Mouse (Mus musculus) brain, adult 2 months (tissue): ENCODE results near the gene Ankrd11.
A peak's percentile ranks its signal among the peaks of the same experiment; 100 is the strongest.
"Not testable (repeated sequence)": the region's sequence is repeated elsewhere in the genome, so short reads cannot be mapped to it uniquely, and the experiment has no call there.

Experiments used
- DNase-seq: peaks from one replicate; pipeline ENCODE4 v3.0.0; 2011; ENCODE audit warnings: low read depth, low spot score

The Ankrd11 gene

GRCm38 (mm10) chr8:123042158-123042973, at the start of gene Ankrd11:
Gene Ankrd11, minus strand, starts transcription at chr8:123042277.
- peak; percentile 100 for DNase-seq

DNA sequence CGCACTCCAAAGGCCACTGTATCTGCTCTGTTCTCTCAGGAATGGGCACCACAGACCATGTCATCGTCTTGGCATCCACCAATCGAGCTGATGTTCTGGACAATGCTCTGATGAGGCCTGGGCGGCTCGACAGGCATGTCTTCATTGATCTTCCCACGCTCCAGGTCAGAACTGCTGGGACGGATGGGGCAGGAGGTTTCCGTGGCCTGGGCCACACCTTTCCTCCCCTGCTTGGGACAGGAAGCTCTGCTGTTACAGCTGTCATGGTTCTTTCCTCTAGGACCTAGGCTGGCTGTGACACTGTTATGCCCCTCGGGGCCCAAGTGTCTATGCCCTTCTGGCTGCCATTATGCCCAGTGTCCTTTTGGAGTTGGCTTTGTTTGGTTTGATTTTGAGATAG, 45.2 kb upstream of the Ankrd11 start:
- DNase-seq = no peak

- peak; percentile 88 for DNase-seq
Measured at GRCm38 (mm10) chr8:123083610-123084009, 41.5 kb upstream of the Ankrd11 start.

DNA sequence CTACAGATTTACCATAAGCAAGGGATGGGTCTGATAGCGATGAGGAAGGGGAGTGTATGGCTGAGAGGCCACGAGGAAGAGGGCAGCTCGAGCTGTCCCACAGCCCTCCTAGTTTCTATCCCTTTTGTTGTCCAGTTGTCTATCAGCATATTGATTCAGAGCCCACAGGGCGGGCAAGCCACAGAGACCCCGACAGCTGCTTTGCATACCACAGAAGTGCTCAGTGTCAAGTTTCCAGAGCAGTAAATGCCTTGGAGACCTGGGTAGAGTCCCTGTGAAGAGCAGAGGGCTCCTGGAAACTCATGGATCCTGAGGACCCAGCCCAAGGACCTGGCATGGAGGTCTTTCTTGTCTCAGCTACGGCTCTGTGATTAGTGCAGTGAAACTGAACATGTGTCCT, 40.9 kb upstream of the Ankrd11 start:
- DNase-seq = no peak

DNA sequence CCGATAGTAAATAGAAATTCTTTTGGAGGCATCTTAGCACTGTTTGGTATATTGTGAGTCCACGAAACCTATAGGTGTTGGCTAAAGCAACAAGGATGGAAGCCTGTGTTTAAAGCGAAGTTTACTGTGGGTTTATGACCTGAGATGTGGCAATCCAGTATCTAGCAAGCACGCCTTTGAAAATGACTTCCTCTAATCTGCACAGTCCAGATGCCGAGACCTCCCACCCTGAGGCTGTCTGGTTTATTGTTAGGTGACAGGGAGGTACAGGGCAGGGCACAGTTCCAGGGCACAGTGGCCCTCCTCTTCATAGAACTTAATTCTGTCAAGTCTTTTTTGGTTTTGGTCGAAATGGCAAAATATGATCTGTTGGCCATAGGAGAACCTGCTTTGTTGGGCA, 35.1 kb upstream of the Ankrd11 start:
- DNase-seq = no peak

DNA sequence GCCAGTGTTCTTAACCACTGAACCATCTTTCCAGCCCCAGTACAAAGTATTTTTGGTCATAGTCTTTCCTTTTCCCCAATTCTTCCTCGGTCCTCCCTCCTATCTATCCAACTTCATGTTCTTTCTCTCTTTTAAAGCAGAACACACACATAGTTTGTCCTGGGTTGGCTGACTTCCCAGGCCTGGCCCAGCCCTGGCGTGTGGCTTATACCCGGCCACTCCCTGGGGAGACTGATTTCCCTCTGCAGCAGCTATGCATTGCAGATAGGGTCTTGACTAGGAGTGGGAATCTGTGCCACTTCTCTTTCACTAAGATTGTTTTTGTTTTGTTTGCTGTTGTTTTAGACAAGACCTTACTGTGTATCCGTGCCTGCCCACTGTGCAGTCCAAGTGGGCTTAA, 29.1 kb upstream of the Ankrd11 start:
- peak; percentile 6 for DNase-seq

GRCm38 (mm10) chr8:123066101-123066683, 24.1 kb upstream of the Ankrd11 start:
- DNase-seq = no peak

DNA sequence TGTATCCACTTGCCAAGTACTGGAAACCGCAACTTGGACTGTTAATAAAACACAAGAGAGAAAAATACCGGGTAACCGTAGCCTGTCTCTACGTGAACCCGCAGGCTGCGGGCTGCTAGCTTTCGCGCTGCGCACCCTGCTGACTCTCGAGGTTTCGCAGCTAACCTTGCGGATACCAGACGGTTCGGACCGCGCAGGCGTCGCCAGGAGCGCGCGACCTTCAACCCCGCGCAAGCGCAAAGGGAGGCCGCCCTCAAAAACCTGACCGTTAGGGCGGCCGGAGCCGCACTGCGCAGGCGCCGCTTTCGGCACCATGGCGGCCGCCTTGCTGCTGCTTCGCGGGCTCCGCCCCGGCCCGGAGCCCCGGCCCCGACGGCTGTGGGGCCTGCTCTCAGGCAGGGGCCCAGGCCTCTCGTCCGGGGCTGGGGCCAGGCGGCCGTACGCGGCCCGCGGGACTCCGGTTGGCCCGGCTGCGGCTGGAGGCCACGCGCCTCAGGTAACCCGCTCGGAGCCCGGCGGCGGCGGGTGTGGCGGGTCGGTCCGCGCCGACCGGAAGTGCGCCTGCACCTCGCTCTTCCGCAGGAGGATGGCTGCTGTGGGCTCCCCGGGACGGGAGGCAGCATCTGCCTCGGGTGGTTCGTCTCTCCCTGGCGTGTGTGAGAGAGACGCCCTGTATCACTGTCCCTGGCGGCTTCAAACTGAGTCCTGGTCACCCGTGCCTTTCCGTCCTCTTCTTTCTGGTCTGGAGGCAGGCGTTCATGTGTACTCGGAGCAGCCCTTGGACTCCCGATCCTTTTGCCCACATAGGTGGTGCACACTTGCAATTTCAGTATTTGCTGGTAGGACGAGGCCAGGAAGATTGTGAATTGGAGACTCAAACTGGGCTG, 23.4 kb upstream of the Ankrd11 start:
- DNase-seq = peak; percentile 99

DNA sequence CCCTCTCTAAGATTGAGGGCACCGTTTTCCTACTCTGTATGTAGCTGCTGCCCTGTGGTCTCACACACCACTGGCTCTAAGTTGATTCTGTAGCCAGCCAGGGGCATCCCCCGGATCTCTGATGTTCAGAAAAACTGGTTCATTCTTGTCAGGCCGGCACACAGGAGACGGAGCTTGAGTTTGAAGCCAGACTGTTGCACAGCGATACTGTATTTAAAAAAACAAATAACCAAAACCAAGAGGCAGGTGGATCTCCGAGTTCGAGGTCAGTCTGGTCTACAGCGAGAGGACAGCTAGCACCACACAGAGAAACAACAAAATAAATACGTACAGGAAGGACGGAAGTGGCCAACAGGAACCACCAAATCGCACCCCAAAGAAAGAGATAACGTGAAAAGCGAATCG, 22.7 kb upstream of the Ankrd11 start:
- no peak for DNase-seq

- no peak for DNase-seq
Measured at GRCm38 (mm10) chr8:123064072-123064471, 22.0 kb upstream of the Ankrd11 start.

GRCm38 (mm10) chr8:123062721-123063120, 20.6 kb upstream of the Ankrd11 start, which contains the start of gene Spg7:
Gene Spg7, plus strand, starts transcription at chr8:123062942.
- no peak for DNase-seq

GRCm38 (mm10) chr8:123051458-123051857, 9.4 kb upstream of the Ankrd11 start:
- no peak for DNase-seq

DNA sequence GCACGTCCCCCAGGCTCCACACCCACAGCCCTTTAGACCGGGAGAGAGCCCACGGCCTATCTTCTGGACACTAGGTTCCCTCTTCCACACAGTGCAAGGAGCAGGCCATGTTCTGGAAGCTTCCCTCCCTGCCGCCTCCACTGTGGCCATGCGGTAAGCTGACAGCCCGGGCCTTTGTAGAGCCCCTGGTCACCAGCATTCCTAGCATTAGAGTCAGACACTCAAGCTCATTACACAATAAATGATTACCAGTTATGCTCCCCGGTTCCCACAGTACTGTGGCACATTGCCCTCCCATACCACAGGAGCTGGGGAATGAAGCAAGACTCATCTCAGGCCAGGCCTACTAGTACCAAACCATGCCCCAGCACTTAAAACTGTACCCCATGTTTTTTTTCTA, 6.3 kb upstream of the Ankrd11 start:
- no peak for DNase-seq

GRCm38 (mm10) chr8:123047827-123048226, 5.8 kb upstream of the Ankrd11 start:
- no peak for DNase-seq

DNA sequence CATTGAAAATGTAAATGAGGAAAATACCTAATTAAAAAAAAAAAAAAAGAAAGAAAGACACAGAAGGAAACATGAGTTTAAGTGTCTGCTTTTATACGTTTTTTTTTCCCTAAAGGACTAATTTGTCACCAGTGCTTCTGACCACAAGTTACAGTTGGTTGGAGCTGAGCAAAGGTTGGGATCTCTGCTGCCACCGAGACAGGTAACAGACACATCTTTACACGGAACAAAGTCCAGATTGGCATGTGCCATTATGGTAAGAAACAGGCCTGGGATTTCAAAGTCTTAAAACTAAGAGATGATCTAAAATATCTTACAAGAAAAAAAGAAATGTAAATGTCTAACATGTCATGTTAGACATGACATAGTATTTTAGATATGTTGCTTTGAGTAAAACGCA, 4.6 kb upstream of the Ankrd11 start:
- DNase-seq = no peak

DNA sequence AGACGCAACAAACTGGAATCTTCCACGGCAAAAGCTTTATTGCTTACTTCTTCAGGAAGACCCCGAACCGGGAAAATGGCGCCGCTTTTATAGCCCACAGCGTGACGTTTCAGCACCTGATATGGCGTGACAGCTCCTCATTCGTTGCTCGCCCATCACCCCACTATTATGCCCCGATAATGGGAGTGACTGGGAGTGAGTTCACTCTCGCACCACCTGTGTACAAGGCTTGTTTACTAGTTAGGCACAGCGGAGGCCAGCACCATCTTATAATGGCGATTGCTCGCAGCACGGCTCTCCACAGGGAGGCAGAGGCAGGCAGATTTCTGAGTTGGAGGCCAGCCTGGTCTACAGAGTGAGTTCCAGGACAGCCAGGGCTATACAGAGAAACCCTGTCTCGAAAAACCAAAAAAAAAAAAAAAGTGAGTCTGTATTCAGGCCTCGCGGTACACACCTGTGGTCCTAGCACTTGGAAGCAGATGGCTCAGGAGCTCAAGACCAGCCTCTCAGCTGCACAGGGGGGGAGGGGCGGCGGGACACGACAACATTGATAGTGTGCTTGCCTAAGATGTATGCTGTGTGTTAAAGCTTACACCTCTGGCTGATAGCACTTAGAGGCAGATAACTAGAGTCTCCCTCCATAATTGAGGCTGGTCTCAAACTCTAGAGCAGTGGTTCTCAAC, 2.8 kb upstream of the Ankrd11 start:
- DNase-seq = not testable (repeated sequence)

GRCm38 (mm10) chr8:123043941-123044340, 1.9 kb upstream of the Ankrd11 start:
- no peak for DNase-seq

DNA sequence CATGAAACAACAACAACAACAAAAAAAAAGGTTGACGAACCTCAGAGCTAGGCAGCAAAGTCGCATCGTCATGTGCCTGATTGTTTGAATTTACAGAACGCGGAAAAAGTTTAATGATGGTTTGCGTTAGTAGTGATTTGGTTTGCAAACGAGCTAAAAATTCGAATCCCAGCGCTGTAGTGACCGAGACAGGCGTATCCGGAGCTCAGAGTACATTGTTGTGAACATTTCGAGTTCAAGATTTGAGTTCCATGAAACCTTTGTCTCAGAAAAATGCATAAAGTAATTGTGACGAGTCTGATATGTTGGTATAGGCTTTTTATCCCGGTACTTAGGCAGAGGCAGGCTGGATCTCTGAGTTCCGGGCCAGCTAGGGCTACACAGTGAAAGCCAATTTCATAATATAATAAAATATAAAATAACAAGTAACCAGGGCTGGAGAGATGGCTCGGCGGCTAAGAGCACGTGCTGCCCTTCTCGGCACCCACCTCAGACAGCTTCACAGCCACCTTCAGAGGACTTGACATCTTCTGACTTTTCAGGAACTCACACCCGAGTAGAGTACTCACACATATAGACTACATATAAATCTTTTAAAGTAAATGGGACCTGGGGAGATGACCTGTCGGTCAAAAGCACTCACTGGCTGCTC, 1.0 kb upstream of the Ankrd11 start:
- DNase-seq = no peak

DNA sequence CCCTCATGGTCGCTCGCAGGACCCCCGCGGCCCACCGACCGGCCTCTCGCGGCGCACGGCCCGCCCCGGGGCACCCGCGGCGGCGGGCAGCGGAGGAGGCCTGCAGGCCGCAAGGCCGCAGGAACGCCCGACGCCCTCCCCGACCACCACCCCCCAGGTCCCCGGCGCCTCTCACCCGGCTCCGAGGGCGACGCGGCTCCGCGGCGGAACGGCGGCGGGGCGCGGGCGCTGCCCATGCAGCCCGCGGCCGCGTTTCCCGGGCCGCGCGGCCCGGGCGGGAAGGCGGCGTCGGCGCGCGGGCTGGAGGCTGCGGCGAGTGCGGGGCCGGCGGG, 337 bp downstream of the Ankrd11 start:
- DNase-seq = no peak

DNA sequence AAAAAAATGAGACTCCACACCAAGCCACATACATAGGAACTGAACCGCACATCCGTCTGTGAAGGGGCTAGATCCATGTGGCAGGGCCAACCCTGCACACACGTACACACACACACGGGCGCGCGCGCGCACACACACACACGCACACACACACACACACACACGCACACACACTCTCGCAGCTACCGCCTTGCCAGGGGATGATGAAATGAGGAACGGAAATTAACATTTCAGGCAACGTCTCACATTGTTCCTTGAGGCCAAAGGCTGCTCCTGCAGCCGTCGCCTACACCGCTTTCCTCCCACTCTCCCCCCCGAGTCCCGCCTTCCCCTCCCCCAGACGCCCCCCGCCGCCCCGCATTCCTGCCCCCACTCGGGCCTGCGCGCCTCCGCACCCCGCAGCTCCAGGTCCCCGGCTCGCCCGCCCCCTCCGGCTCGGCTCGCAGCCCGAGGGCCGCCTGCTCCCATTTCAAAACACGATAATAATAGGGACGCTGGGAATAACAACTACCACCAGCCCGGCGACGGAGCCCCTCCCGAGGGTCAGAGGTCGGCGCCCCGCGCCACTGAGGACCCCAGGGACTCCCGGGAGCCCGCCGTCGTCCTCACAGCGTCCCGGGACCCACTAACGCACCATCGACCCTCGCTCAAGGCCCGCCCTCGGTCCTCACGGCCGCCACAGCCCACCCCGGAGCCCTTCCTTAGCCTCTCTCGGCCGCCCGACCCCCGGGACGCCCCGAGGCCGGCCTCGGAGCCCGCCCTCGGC, 886 bp downstream of the Ankrd11 start:
- peak; percentile 80 for DNase-seq
